Mouse (Mus musculus): ENCODE data around the gene Gabarapl1. TPM values are rescaled to one million over a fixed set of nuclear protein-coding genes. Genes with fewer than 3 reads are reported as not detected.

Gabarapl1 gene
- total and polyA plus RNA-seq, 2 experiments from 2014 or later = 272 to 286 TPM

DNA sequence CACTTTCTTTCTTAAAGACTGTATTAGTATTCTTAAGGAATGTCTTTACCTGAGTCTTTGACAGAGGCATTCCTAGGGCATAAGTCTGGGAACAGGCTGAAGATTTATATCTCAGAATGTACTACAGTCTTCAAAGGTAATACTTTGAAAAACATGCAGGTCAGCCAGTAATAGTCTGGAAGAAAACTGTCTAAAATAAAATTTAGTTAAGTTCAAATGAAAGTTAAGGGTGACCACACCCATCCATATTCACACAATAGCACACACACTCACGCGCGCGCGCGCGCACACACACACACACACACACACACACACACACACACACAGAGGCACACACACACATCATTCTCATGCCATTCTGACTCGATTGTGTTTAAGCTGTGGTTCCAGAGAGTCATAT, 44.6 kb downstream of the Gabarapl1 start, which contains the start of gene Klre1:
Klre1 (plus strand) TSS at position 301 of the 400 bp plus-strand sequence.
- ATAC-seq (no peak), DNase-seq (ENCODE audit: low spot score) (no peak)
- no peaks in the 10 kb centered on the region for H3K4me1 ChIP-seq (ENCODE audit: insufficient read depth, low read length)
- 93% methylated on average over 8 of the region's 8 CpGs for WGBS
- H3K27me3 ChIP-seq (ENCODE audit: insufficient read depth, low read length) = no peaks in the 10 kb centered on the region
- no peak for TF ChIP-seq CTCF (IDR thresholded peaks at IDR 0.05; ENCODE audit: low read depth)
- no peaks in the 10 kb centered on the region for H3K9me3 ChIP-seq (ENCODE audit: low read length)
- no peaks in the 10 kb centered on the region for H3K36me3 ChIP-seq (ENCODE audit: insufficient read depth, low read length)
- no peak within 1 kb of the TSS for H3K4me3 ChIP-seq (ENCODE audit: low read length)
- no peak within 1 kb of the TSS for H3K9ac ChIP-seq (replicated peaks; ENCODE audit: low read length)
- H3K4me2 ChIP-seq (ENCODE audit: low read depth, low read length) = no peak within 1 kb of the TSS
- H3K27ac ChIP-seq = no peak within 1 kb of the TSS

DNA sequence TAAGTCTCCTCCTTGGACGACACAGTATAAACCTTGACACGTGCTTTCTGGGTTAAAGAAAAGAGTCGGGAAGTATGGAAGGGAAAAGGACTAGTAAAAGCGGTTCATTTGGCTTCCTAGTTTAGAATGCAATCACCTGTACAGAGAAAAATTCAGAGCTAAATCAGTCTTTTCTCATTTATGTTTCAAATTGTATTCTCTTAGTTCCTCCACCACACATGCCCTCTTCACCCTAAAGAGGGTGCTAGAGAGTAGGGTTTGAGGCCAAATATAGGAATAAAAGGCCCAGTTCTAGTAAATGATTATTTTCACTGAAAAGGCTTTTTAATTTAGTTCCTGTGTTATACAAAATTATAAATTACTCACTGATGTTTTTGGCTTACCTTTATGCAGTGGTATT, 48.3 kb downstream of the Gabarapl1 start:
- DNase-seq (ENCODE audit: low spot score) (peak; percentile 42), ATAC-seq (no peak)
- no peaks in the 10 kb centered on the region for H3K9me3 ChIP-seq (ENCODE audit: low read length)
- H3K4me2 ChIP-seq (ENCODE audit: low read depth, low read length) = no peak overlapping the region
- H3K9ac ChIP-seq (replicated peaks; ENCODE audit: low read length) = no peak overlapping the region
- no peak overlapping the region for H3K4me3 ChIP-seq (ENCODE audit: low read length)
- H3K27me3 ChIP-seq (ENCODE audit: insufficient read depth, low read length) = no peaks in the 10 kb centered on the region
- no peaks in the 10 kb centered on the region for H3K36me3 ChIP-seq (ENCODE audit: insufficient read depth, low read length)
- 66% methylated on average over 4 of the region's 4 CpGs for WGBS
- no peaks in the 10 kb centered on the region for H3K4me1 ChIP-seq (ENCODE audit: insufficient read depth, low read length)
- TF ChIP-seq CTCF (IDR thresholded peaks at IDR 0.05; ENCODE audit: low read depth) = peak; percentile 58
- no peak overlapping the region for H3K27ac ChIP-seq

DNA sequence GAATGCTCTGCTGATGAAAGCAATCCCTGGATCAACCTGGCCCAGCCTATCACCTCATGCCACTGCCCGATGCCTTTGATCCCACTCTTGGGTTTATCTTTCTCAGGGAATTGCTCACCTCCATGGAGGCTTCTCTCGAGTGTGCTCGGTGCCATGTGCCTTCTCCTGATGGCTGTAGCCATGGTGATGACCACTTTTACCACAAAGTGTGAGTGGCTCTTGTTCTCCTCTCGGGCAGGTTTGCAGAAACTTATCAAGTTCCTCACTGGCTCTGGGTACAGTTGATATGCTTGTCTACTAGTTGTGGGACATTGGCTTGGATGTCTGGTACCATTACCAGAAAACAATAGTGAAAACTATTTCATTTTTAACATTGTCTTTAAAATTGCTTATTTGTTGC, 48.9 kb downstream of the Gabarapl1 start:
- no peaks in the 10 kb centered on the region for H3K27me3 ChIP-seq (ENCODE audit: insufficient read depth, low read length)
- 79% methylated on average over 4 of the region's 4 CpGs for WGBS
- H3K36me3 ChIP-seq (ENCODE audit: insufficient read depth, low read length) = no peaks in the 10 kb centered on the region
- DNase-seq (ENCODE audit: low spot score) (no peak), ATAC-seq (no peak)
- TF ChIP-seq CTCF (IDR thresholded peaks at IDR 0.05; ENCODE audit: low read depth) = no peak
- H3K4me1 ChIP-seq (ENCODE audit: insufficient read depth, low read length) = no peaks in the 10 kb centered on the region
- no peak overlapping the region for H3K4me2 ChIP-seq (ENCODE audit: low read depth, low read length)
- no peak overlapping the region for H3K9ac ChIP-seq (replicated peaks; ENCODE audit: low read length)
- no peaks in the 10 kb centered on the region for H3K9me3 ChIP-seq (ENCODE audit: low read length)
- H3K27ac ChIP-seq = no peak overlapping the region
- no peak overlapping the region for H3K4me3 ChIP-seq (ENCODE audit: low read length)

DNA sequence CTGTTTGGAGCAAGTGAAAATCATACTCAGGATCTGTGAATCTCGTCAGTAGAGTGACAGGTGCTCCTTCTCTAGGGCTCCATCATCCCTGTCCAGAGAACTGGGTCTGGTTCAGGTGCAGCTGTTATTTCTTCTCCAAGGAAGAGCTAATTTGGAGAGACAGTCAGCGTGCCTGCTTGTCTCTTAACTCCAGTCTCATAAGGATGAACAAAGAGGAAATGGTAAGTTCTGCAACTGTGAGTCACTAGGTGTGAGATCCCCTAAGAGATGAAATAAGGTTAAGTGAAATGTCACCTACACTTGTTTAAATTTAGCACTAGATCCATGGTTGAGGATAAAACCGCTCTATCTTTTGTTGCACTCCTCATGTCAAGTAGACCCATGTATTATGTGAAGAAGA, 50.1 kb downstream of the Gabarapl1 start:
- ATAC-seq = no peak
- TF ChIP-seq CTCF (IDR thresholded peaks at IDR 0.05; ENCODE audit: low read depth) = no peak

DNA sequence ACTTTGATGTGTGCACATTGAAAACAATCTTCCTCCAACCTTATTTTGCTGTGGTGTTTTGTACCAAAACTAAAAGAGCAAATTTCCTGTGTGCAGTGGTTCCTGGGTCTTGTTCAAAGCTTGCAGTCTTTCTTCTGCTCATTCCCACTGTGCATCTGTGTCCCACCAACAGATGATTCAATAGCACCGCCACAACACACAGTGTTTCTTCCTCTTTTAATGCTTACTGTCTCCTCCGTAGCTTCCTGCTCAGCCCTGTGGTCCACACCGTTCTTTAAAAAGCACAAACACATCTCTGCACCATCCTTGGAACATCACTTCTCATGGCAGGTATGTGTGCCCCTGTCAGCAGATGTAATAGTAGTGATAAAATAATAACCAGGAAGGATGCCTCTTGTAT, 58.5 kb downstream of the Gabarapl1 start, which contains the start of gene Klrd1:
Klrd1 (plus strand) TSS at position 275 of the 400 bp plus-strand sequence.
- no peak within 1 kb of the TSS for H3K4me2 ChIP-seq (ENCODE audit: low read depth, low read length)
- no peak within 1 kb of the TSS for H3K4me3 ChIP-seq (ENCODE audit: low read length)
- no peaks in the 10 kb centered on the region for H3K9me3 ChIP-seq (ENCODE audit: low read length)
- no peak for TF ChIP-seq CTCF (IDR thresholded peaks at IDR 0.05; ENCODE audit: low read depth)
- no peaks in the 10 kb centered on the region for H3K4me1 ChIP-seq (ENCODE audit: insufficient read depth, low read length)
- H3K27ac ChIP-seq = no peak within 1 kb of the TSS
- H3K27me3 ChIP-seq (ENCODE audit: insufficient read depth, low read length) = no peaks in the 10 kb centered on the region
- ATAC-seq = no peak
- WGBS = 77% methylated on average over 3 of the region's 3 CpGs
- H3K9ac ChIP-seq (replicated peaks; ENCODE audit: low read length) = no peak within 1 kb of the TSS
- H3K36me3 ChIP-seq (ENCODE audit: insufficient read depth, low read length) = no peaks in the 10 kb centered on the region
- DNase-seq (ENCODE audit: low spot score) = no peak

More for the DNA sequence above, 50.1 kb downstream of the Gabarapl1 start:
- 77% methylated on average over 3 of the region's 3 CpGs for WGBS
- no peak overlapping the region for H3K4me3 ChIP-seq (ENCODE audit: low read length)
- no peak overlapping the region for H3K4me2 ChIP-seq (ENCODE audit: low read depth, low read length)
- H3K9ac ChIP-seq (replicated peaks; ENCODE audit: low read length) = no peak overlapping the region
- DNase-seq (ENCODE audit: low spot score) = no peak
- H3K27me3 ChIP-seq (ENCODE audit: insufficient read depth, low read length) = no peaks in the 10 kb centered on the region
- no peaks in the 10 kb centered on the region for H3K9me3 ChIP-seq (ENCODE audit: low read length)
- H3K4me1 ChIP-seq (ENCODE audit: insufficient read depth, low read length) = no peaks in the 10 kb centered on the region
- H3K36me3 ChIP-seq (ENCODE audit: insufficient read depth, low read length) = no peaks in the 10 kb centered on the region
- H3K27ac ChIP-seq = no peak overlapping the region

Other genes starting within 250 kb of the Gabarapl1 start
- not detected in 2 replicates for gene 4922502D21Rik, start 201.4 kb upstream of the Gabarapl1 start, total RNA-seq (2014; rRNA removed)
- not detected in 2 replicates for gene 4922502D21Rik, start 201.4 kb upstream of the Gabarapl1 start, polyA plus RNA-seq (2015; fragmentation: Nextera tagmentation; extraction: Ambion mirVana)
- not detected in 2 replicates for gene Clec12a, start 190.5 kb upstream of the Gabarapl1 start, total RNA-seq (2014; rRNA removed)
- 0.33 and 0.52 TPM in 2 replicates for gene Clec12a, start 190.5 kb upstream of the Gabarapl1 start, polyA plus RNA-seq (2015; fragmentation: Nextera tagmentation; extraction: Ambion mirVana)
- gene Clec12b, start 147.3 kb upstream of the Gabarapl1 start, total RNA-seq (2014; rRNA removed) = 0.29 and 0.42 TPM in 2 replicates
- 0.49 TPM in 2 replicates for gene Clec12b, start 147.3 kb upstream of the Gabarapl1 start, polyA plus RNA-seq (2015; fragmentation: Nextera tagmentation; extraction: Ambion mirVana)
- gene Clec1b, start 135.9 kb upstream of the Gabarapl1 start, total RNA-seq (2014; rRNA removed) = under 0.01 TPM in 1 of 2 replicates, not detected in the other
- gene Clec1b, start 135.9 kb upstream of the Gabarapl1 start, polyA plus RNA-seq (2015; fragmentation: Nextera tagmentation; extraction: Ambion mirVana) = 0.38 and 0.47 TPM in 2 replicates
- gene Clec9a, start 124.3 kb upstream of the Gabarapl1 start, total RNA-seq (2014; rRNA removed) = not detected in 2 replicates
- gene Clec9a, start 124.3 kb upstream of the Gabarapl1 start, polyA plus RNA-seq (2015; fragmentation: Nextera tagmentation; extraction: Ambion mirVana) = 0.04 and 0.14 TPM in 2 replicates
- 0.86 and 5.2 TPM in 2 replicates for gene Clec1a, start 81.2 kb upstream of the Gabarapl1 start, total RNA-seq (2014; rRNA removed)
- 2.4 and 3.4 TPM in 2 replicates for gene Clec1a, start 81.2 kb upstream of the Gabarapl1 start, polyA plus RNA-seq (2015; fragmentation: Nextera tagmentation; extraction: Ambion mirVana)
- not detected in 2 replicates for gene Olr1, start 26.0 kb upstream of the Gabarapl1 start, total RNA-seq (2014; rRNA removed)
- 0.09 TPM in 1 of 2 replicates, not detected in the other for gene Olr1, start 26.0 kb upstream of the Gabarapl1 start, polyA plus RNA-seq (2015; fragmentation: Nextera tagmentation; extraction: Ambion mirVana)
- 0.05 TPM in 1 of 2 replicates, not detected in the other for gene Tmem52b, start 20.6 kb upstream of the Gabarapl1 start, total RNA-seq (2014; rRNA removed)
- gene Tmem52b, start 20.6 kb upstream of the Gabarapl1 start, polyA plus RNA-seq (2015; fragmentation: Nextera tagmentation; extraction: Ambion mirVana) = not detected in 2 replicates
- not detected in 2 replicates for gene Klre1, start 44.7 kb downstream of the Gabarapl1 start, total RNA-seq (2014; rRNA removed)
- 0.21 TPM in 1 of 2 replicates, not detected in the other for gene Klre1, start 44.7 kb downstream of the Gabarapl1 start, polyA plus RNA-seq (2015; fragmentation: Nextera tagmentation; extraction: Ambion mirVana)
- gene Klrd1, start 58.6 kb downstream of the Gabarapl1 start, total RNA-seq (2014; rRNA removed) = not detected in 2 replicates
- gene Klrd1, start 58.6 kb downstream of the Gabarapl1 start, polyA plus RNA-seq (2015; fragmentation: Nextera tagmentation; extraction: Ambion mirVana) = not detected in 2 replicates
- not detected in 2 replicates for gene Klrk1, start 90.7 kb downstream of the Gabarapl1 start, total RNA-seq (2014; rRNA removed)
- gene Klrk1, start 90.7 kb downstream of the Gabarapl1 start, polyA plus RNA-seq (2015; fragmentation: Nextera tagmentation; extraction: Ambion mirVana) = 0.05 and 0.13 TPM in 2 replicates
- not detected in 2 replicates for gene Klrc3, start 110.2 kb downstream of the Gabarapl1 start, total RNA-seq (2014; rRNA removed)
- gene Klrc3, start 110.2 kb downstream of the Gabarapl1 start, polyA plus RNA-seq (2015; fragmentation: Nextera tagmentation; extraction: Ambion mirVana) = not detected in 2 replicates
- gene Klrc2, start 127.5 kb downstream of the Gabarapl1 start, total RNA-seq (2014; rRNA removed) = not detected in 2 replicates
- not detected in 2 replicates for gene Klrc2, start 127.5 kb downstream of the Gabarapl1 start, polyA plus RNA-seq (2015; fragmentation: Nextera tagmentation; extraction: Ambion mirVana)
- not detected in 2 replicates for gene Klrc1, start 145.8 kb downstream of the Gabarapl1 start, total RNA-seq (2014; rRNA removed)
- not detected in 2 replicates for gene Klrc1, start 145.8 kb downstream of the Gabarapl1 start, polyA plus RNA-seq (2015; fragmentation: Nextera tagmentation; extraction: Ambion mirVana)
- 1.1 TPM in 1 of 2 replicates, not detected in the other for gene Klri1, start 184.0 kb downstream of the Gabarapl1 start, total RNA-seq (2014; rRNA removed)
- gene Klri1, start 184.0 kb downstream of the Gabarapl1 start, polyA plus RNA-seq (2015; fragmentation: Nextera tagmentation; extraction: Ambion mirVana) = 0.35 and 0.44 TPM in 2 replicates
- gene Klri2, start 207.3 kb downstream of the Gabarapl1 start, total RNA-seq (2014; rRNA removed) = not detected in 2 replicates
- gene Klri2, start 207.3 kb downstream of the Gabarapl1 start, polyA plus RNA-seq (2015; fragmentation: Nextera tagmentation; extraction: Ambion mirVana) = not detected in 2 replicates

Data from hindbrain, postnatal 0 days (tissue).